Mouse (Mus musculus): ENCODE measurements around the gene Plcb2. TPM values are rescaled to one million over a fixed set of nuclear protein-coding genes. Genes with fewer than 3 reads are reported as not detected.

The Plcb2 gene
- polyA plus RNA-seq, 1 experiment = 0.35 TPM

DNA sequence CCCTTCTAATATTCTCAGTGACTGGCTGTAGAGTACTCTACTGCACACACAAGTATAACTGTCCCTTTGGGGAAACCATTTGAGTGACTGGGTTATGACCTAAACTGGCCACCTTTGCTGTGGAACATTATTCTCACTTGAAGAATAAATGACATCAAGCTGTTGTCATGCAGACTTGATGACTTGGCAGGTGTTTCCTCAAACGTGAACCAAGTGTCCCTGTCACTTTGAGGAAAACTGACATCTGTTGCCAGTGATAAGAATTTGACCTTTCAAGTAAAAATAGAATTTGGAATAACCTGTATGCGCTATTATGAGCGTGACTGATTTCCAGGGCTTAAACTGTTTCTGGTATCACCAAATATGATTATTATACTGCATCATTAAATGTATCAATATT is 12.1 kb upstream of the Plcb2 start:
- no peak for TF ChIP-seq GATA1 (IDR thresholded peaks at IDR 0.05; ENCODE audit: low read length)

GRCm38 (mm10) chr2:118733341-118733740 is 5.1 kb upstream of the Plcb2 start:
- TF ChIP-seq GATA1 (IDR thresholded peaks at IDR 0.05; ENCODE audit: low read length) = no peak

DNA sequence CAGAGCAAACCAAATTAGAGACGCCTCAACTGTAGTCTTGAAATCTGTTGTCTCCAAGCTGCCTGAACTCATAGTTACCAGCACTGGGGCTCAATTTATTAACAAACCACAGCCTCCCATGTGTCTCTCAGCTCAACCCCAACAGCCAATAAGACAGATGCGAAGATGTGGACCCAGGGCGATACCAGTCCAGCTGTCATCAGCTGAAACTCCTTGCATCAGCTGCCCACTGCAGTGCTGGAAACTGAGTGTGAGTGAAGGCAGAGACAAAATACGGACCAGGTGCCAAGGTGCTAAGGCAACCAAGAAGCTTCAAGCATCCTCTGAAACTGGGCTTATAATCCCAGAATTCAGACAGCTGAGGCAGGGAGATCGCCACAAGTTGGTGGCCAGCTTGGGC is 3.7 kb upstream of the Plcb2 start:
- no peak for TF ChIP-seq GATA1 (IDR thresholded peaks at IDR 0.05; ENCODE audit: low read length)

- TF ChIP-seq GATA1 (IDR thresholded peaks at IDR 0.05; ENCODE audit: low read length) = no peak
These were observed 2.3 kb upstream of the Plcb2 start for GRCm38 (mm10) chr2:118730622-118730915.

DNA sequence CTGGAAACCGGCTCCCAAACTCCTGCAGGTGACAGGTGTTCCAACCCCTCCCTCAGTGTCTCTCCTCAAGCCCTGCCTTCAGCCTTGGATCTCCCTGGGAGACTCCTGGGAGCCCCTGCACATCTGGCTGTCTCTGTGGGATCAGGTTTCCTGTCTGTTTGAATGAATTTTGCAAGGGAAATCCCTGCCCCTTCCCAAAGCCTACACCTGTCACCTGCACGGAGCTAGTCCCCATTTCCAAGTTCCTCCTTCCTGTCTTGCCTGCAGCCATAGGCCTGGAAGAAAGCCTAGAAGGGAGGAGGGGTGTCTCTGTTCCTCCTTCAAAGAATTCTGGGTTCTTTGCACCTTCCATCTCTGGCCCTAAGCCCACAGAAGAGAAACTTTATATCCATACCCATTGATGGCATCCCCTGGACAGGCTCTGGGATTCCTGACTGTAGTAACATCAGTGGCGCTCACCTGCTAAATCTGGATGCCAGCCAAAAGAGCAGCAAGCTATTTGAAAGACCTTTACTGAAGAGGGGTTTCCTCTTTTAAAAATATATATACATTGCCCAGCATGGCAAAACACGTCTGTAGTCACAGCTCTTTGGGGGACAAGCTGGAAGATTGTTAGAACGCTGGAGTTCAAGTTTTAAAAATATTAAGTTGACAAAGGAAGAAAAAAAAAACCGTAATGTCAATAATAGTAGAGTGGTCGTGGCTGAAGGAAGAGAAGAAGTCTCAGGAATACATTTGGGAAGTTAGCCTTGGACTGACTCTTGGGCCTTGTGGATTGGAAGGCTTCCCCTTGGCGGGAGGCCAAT is 1.8 kb upstream of the Plcb2 start:
- TF ChIP-seq GATA1 (IDR thresholded peaks at IDR 0.05; ENCODE audit: low read length) = no peak

- TF ChIP-seq GATA1 (IDR thresholded peaks at IDR 0.05; ENCODE audit: low read length) = no peak
These were observed 956 bp upstream of the Plcb2 start for GRCm38 (mm10) chr2:118729194-118729593.

- TF ChIP-seq GATA1 (IDR thresholded peaks at IDR 0.05; ENCODE audit: low read length) = no peak
These were observed 327 bp downstream of the Plcb2 start for GRCm38 (mm10) chr2:118727911-118728310.

- TF ChIP-seq GATA1 (IDR thresholded peaks at IDR 0.05; ENCODE audit: low read length) = no peak
These were observed 1.4 kb downstream of the Plcb2 start for GRCm38 (mm10) chr2:118726873-118727272.

GRCm38 (mm10) chr2:118725511-118725910 is 2.7 kb downstream of the Plcb2 start:
- TF ChIP-seq GATA1 (IDR thresholded peaks at IDR 0.05; ENCODE audit: low read length) = no peak

- TF ChIP-seq GATA1 (IDR thresholded peaks at IDR 0.05; ENCODE audit: low read length) = peak; percentile 26
These were observed 4.3 kb downstream of the Plcb2 start for GRCm38 (mm10) chr2:118723693-118724486.

- TF ChIP-seq GATA1 (IDR thresholded peaks at IDR 0.05; ENCODE audit: low read length) = no peak
These were observed 11.6 kb downstream of the Plcb2 start for GRCm38 (mm10) chr2:118716677-118717076.

GRCm38 (mm10) chr2:118714230-118714629 is 14.0 kb downstream of the Plcb2 start:
- TF ChIP-seq GATA1 (IDR thresholded peaks at IDR 0.05; ENCODE audit: low read length) = no peak

GRCm38 (mm10) chr2:118713631-118714030 is 14.6 kb downstream of the Plcb2 start:
- TF ChIP-seq GATA1 (IDR thresholded peaks at IDR 0.05; ENCODE audit: low read length) = no peak

DNA sequence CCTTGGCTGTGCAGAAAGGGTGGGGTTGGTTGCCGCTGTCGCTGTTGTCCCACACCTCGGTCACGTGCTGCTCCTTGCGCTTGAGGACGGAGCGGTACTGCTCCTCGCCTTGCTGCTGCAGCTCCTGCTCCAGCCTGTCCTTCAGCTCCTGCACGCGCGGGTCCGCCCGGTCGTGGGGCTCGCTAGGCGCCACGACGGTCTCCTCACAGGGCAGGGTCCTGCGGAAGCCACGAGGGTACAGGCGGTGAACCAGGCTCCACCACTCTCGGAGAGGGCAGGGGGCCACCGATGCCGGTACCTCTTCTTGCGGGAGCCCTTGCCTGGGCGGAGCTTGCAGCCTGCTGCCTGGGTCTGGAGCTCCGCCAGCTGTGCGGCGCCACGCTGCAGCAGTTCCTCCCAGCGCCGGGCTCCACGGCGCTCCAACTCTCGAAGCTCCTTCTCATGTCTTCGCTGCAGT is 17.2 kb downstream of the Plcb2 start:
- TF ChIP-seq GATA1 (IDR thresholded peaks at IDR 0.05; ENCODE audit: low read length) = no peak

GRCm38 (mm10) chr2:118709655-118710221 is 18.5 kb downstream of the Plcb2 start:
- no peak for TF ChIP-seq GATA1 (IDR thresholded peaks at IDR 0.05; ENCODE audit: low read length)

DNA sequence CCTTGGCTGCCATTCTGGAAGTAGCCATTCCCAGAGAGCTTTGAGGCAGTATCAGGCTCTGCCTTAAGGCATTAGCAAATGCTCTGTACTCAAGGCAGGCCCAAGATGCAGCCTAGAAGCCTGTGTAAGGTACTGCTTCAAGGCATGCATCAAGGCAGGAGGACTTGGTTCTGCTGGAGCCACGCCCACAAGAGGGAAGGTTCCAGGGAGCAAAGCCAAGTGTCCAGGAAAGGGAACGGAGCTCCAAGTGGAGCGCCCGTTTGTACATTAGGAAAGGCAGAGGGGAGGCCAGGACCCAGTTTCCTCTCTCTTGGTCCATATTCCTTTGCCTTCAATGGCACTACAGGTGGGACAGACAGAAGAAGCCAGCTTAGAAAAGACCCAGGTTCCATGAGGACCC is 19.8 kb downstream of the Plcb2 start:
- TF ChIP-seq GATA1 (IDR thresholded peaks at IDR 0.05; ENCODE audit: low read length) = no peak
